Mouse (Mus musculus) G1E (cell line): ENCODE data around the gene Cep295nl.

Source experiments
- CTCF ChIP-seq: IDR thresholded peaks from 2 replicates; pipeline ENCODE4 v1.5.1; 2012; ENCODE audit warnings: low read depth, low read length, inconsistent platforms, mixed read lengths
- GATA1 ChIP-seq: IDR thresholded peaks from 2 replicates; pipeline ENCODE4 v1.6.1; 2012; ENCODE audit warnings: borderline replicate concordance, low read length, inconsistent platforms, mixed read lengths

GRCm38 (mm10) chr11:118330361-118330760 lies 11.9 kb downstream of the Cep295nl start:
- TF ChIP-seq CTCF (no peak), GATA1 (no peak)
